Mouse (Mus musculus): ENCODE measurements around the gene Brd4. TPM values are rescaled to one million over a fixed set of nuclear protein-coding genes. Genes with fewer than 3 reads are reported as not detected.

Brd4 gene
- total and polyA plus RNA-seq, 3 experiments: 12.3 to 91.4 TPM; not detected in 1

DNA sequence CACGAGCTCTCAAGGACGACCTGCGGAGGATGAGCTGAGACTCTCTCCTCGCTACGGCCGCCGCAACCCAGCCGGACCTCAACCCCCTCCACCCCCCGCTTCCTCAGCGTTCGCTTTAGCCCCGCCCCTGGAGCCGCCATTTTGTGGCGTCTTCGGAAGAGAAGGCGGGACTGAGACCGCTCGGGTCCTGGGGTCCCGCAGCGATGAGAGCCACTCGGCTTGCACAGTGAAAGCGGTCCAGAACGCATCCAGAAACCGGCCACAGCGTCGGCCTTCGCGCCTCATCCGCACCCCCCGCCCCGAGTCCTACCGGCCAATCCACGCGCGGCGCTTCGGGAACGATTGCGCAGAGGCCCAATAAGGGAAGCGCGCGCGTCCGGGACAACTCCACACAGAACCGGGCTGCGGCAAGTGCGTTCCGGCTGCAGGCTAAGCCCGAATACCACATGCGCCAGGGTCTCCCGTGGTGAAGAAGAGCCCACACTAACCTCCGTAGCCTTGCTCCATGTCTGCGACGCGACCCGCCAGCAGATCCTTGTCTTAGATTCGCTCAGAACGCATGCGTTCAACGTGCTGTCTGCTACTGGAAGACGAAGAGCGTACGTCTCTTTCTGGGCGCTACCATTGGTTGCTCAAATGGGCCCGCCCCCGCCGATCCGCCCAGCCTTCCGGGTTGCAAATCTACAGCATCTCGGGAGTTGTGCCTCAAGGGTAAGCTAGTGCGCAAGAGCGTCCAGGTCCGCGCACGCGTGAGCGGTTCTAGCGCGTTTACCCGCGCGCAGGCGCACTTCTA, 36.3 kb upstream of the Brd4 start, which contains the start of gene Akap8 (continued):
- TF ChIP-seq E2F4 (IDR thresholded peaks at IDR 0.05; ENCODE audit: borderline replicate concordance, low read depth, low read length) (no peak), USF2 (IDR thresholded peaks at IDR 0.05; ENCODE audit: borderline replicate concordance in 1 of 2, insufficient read depth in 1 of 2, low read depth in 1 of 2, low read length in 2 of 2) (no peak), TAL1 (IDR thresholded peaks at IDR 0.05; ENCODE audit: low read length) (no peak)

DNA sequence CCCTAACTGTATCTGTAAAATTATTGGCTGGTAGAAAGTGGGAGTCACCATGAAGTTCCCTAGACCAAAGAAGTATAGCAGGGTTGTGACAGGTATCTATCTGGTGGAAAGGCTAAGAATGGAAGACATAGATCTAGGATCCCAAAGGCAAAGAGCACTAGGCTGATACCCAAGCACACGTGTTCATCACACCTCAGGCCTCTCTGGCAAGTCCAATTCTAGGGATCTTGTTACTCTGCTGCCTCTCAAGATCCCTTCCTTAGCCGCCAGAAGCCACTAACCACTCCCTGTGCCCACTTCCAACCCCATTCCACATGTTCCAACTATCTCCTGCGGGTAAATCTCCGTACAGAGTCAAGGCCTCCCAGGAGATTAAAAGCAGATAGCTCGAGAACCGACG, 35.4 kb upstream of the Brd4 start:
- Histone ChIP-seq H3K4me1 (ENCODE audit: control insufficient read depth in 1 of 2, insufficient read depth in 2 of 2, low read length in 2 of 2) (peaks cover 2 to 10% of the 10 kb centered on the region in 2 experiments; a peak in 2 of 4 replicates), H3K4me3 (ENCODE audit: control insufficient read depth in 1 of 2, insufficient read depth in 1 of 2, low read depth in 2 of 2, low read length in 2 of 2) (peak overlapping the region; percentile 68 to 75), H3K36me3 (ENCODE audit: control insufficient read depth in 1 of 2, insufficient read depth in 2 of 2, low read length in 2 of 2) (peaks cover 14 to 17% of the 10 kb centered on the region in 2 experiments), H3K27ac (ENCODE audit: control insufficient read depth, low read depth, low read length) (peak overlapping the region; percentile 80), H3K9me3 (replicated peaks; ENCODE audit: insufficient read depth, low read length) (no peaks in the 10 kb centered on the region), H3K9ac (ENCODE audit: control insufficient read depth, low read depth, low read length, poor library complexity, severe bottlenecking) (peak overlapping the region; percentile 83), H3K27me3 (ENCODE audit: control insufficient read depth in 1 of 2, insufficient read depth in 2 of 2, low read length in 2 of 2) (no peaks in the 10 kb centered on the region), H3K79me2 (ENCODE audit: control insufficient read depth, insufficient read depth, low read length, poor library complexity) (peaks cover 54% of the 10 kb centered on the region)
- DNase-seq (ENCODE audit: low read depth, low spot score): peak; percentile 58
- TF ChIP-seq MAFK (IDR thresholded peaks at IDR 0.05; ENCODE audit: borderline replicate concordance, low read depth, low read length): no peak
- peak; percentile 35; the same call in 1 of the 2 replicates for TF ChIP-seq SIN3A (IDR thresholded peaks at IDR 0.05; ENCODE audit: low read length)
- TF ChIP-seq ZKSCAN1 (IDR thresholded peaks at IDR 0.05; ENCODE audit: low read depth, low read length): no peak
- TF ChIP-seq POLR2AphosphoS2 (IDR thresholded peaks at IDR 0.05; ENCODE audit: low read length): no peak
- 0 out of 2 replicates have a peak, but pooled peaks have one; percentile 16 for TF ChIP-seq CHD1 (IDR thresholded peaks at IDR 0.05; ENCODE audit: low read depth, low read length)
- TF ChIP-seq JUND (IDR thresholded peaks at IDR 0.05; ENCODE audit: low read depth, low read length): no peak
- TF ChIP-seq MAX (IDR thresholded peaks at IDR 0.05; ENCODE audit: low read length): peak; percentile 85
- no peak for TF ChIP-seq NRF1 (IDR thresholded peaks at IDR 0.05; ENCODE audit: insufficient read depth, low read depth, low read length, poor library complexity, severe bottlenecking)
- TF ChIP-seq BHLHE40 (IDR thresholded peaks at IDR 0.05; ENCODE audit: borderline replicate concordance, low read depth, low read length): no peak
- 0 out of 2 replicates have a peak, but pooled peaks have one; percentile 7 for TF ChIP-seq USF1 (IDR thresholded peaks at IDR 0.05; ENCODE audit: low read depth, low read length)
- no peak for TF ChIP-seq E2F4 (IDR thresholded peaks at IDR 0.05; ENCODE audit: borderline replicate concordance, low read depth, low read length)
- TF ChIP-seq MXI1 (IDR thresholded peaks at IDR 0.05; ENCODE audit: low read depth, low read length): peak; percentile 90
- TF ChIP-seq ELF1 (IDR thresholded peaks at IDR 0.05; ENCODE audit: low read depth, low read length): no peak
- no peak for TF ChIP-seq ZNF384 (IDR thresholded peaks at IDR 0.05; ENCODE audit: low read depth, low read length)
- TF ChIP-seq MYB (IDR thresholded peaks at IDR 0.05; ENCODE audit: low read depth, low read length): no peak
- TF ChIP-seq ETS1 (IDR thresholded peaks at IDR 0.05; ENCODE audit: low read depth, low read length): no peak
- TF ChIP-seq HCFC1 (IDR thresholded peaks at IDR 0.05; ENCODE audit: low read depth, low read length): no peak
- peak; percentile 68; the same call in 1 of the 2 replicates for TF ChIP-seq MYC (IDR thresholded peaks at IDR 0.05; ENCODE audit: low read depth, low read length)

Data from MEL (cell line).